Mouse (Mus musculus) G1E (cell line): Measurements from ENCODE around the gene Pkig. TPM values are rescaled to one million over a fixed set of nuclear protein-coding genes. Genes with fewer than 3 reads are reported as not detected.

Experiments
- ATAC-seq: 2 replicates; pipeline ENCODE4 v1.8.0; 2016; ENCODE audit warnings: mild to moderate bottlenecking; ENCODE audit not compliant: insufficient number of reproducible peaks, poor library complexity, low FRiP score, severe bottlenecking; ENCODE audit errors: extremely low read depth
- DNase-seq: peaks from one replicate; pipeline ENCODE4 v3.0.0; 2012; ENCODE audit warnings: low spot score
- H3K27me3 ChIP-seq: 2 replicates; pipeline ENCODE4 v1.6.1; 2012; ENCODE audit warnings: mild to moderate bottlenecking, low read length, inconsistent platforms; ENCODE audit not compliant: insufficient read depth
- H3K36me3 ChIP-seq: replicated peaks from 2 replicates; pipeline ENCODE3; 2012; ENCODE audit warnings: mild to moderate bottlenecking, inconsistent platforms
- H3K4me1 ChIP-seq: 2 replicates; pipeline ENCODE4 v1.6.1; 2012; ENCODE audit warnings: low read depth, low read length, inconsistent platforms, mixed read lengths; ENCODE audit not compliant: insufficient read depth
- H3K4me3 ChIP-seq: 2 replicates; pipeline ENCODE4 v1.5.1; 2012; ENCODE audit warnings: low read depth, mild to moderate bottlenecking, inconsistent platforms, low read length, moderate library complexity, mixed read lengths
- H3K9me3 ChIP-seq: replicated peaks from 2 replicates; pipeline ENCODE4 v1.6.1; 2012; ENCODE audit warnings: inconsistent platforms
- CTCF ChIP-seq: IDR thresholded peaks from 2 replicates; pipeline ENCODE4 v1.5.1; 2012; ENCODE audit warnings: low read depth, low read length, inconsistent platforms, mixed read lengths
- GATA1 ChIP-seq: IDR thresholded peaks from 2 replicates; pipeline ENCODE4 v1.6.1; 2012; ENCODE audit warnings: borderline replicate concordance, low read length, inconsistent platforms, mixed read lengths
- GATA2 ChIP-seq: IDR thresholded peaks from 2 replicates; pipeline ENCODE4 v1.6.1; 2012; ENCODE audit warnings: low read depth, low read length, inconsistent platforms, borderline replicate concordance
- POLR2AphosphoS5 ChIP-seq: IDR thresholded peaks from 2 replicates; pipeline ENCODE4 v1.6.1; 2012; ENCODE audit warnings: low read depth, low read length, inconsistent platforms; ENCODE audit not compliant: insufficient replicate concordance
- TAL1 ChIP-seq: conservative IDR thresholded peaks from 2 replicates; pipeline ENCODE4 v1.6.1; 2012; ENCODE audit warnings: low read depth, low read length, inconsistent platforms, mixed read lengths
- polyA plus RNA-seq: library from polyadenylated mRNA; stranded (reverse); fragments of >175 nt; gene quantifications from 2 replicates; pipeline ENCODE4 v1.2.3, GENCODE M21; 2012
- total RNA-seq, 2 experiments: library from RNA; stranded (forward) in 1 of 2; stranded (reverse) in 1 of 2; fragments of 200-1000 nt in 1 of 2; fragments of >200 nt in 1 of 2; fragmentation: Nextera tagmentation in 1 of 2; gene quantifications; 2 replicates each; pipeline ENCODE4 v1.2.3; 2014 to 2017

Gene Pkig
- total and polyA plus RNA-seq, 3 experiments, result 28.8 to 166 (median 47.9) TPM

DNA sequence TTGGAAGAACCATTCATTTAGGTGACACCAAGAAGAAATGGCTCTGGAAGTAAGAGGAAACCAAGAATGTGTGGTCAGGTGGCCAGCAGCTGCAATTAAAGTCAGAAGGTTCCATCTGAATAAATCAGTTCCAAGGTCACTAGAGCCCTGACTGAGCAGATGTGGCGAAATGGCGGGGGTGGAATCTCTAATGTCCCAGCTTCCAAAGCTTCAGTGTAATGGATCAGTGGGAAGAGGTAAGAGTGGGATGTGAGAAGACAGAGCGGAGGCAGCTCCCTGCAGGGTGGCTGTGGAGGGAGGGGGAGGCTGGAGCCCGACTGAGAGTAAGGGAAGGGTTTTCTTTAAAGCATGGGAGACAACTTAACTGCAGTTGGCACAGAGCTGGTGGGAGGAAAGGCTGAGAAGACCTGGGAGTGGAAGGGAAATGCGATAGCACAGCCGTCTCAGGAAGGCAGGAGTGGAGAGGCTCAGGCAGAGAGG is 3.2 kb downstream of the Pkig start:
- ATAC-seq (no peak), DNase-seq (no peak)
- peaks cover 39% of the 10 kb centered on the region for H3K36me3 ChIP-seq
- H3K27me3 ChIP-seq, result no peaks in the 10 kb centered on the region
- TF ChIP-seq GATA1, result no peak
- no peak for TF ChIP-seq GATA2
- TF ChIP-seq POLR2AphosphoS5, result no peak
- TF ChIP-seq CTCF, result no peak
- H3K4me1 ChIP-seq, result peaks cover 43% of the 10 kb centered on the region
- H3K4me3 ChIP-seq, result no peak overlapping the region
- H3K9me3 ChIP-seq, result no peaks in the 10 kb centered on the region

DNA sequence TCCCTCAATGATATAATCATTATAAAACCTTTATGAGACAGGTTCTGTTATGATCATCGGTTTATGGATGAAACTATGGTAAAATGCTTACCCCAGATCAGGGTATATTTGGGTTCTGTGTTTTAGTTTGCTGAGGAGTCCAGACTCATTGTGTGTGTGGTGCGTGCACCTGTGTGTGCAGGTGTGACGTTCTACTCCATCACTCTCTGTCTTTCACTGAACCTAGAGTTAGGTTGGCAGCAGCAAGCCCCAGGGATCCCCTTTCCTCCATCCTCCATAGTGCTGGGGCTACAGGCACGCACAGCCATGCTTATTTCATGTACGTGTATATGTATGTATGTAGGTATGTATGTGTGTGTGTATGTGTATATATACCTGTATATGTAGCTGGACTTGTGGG is 3.9 kb downstream of the Pkig start:
- DNase-seq (no peak), ATAC-seq (no peak)
- Histone ChIP-seq H3K4me3 (no peak overlapping the region; the same call in 1 of the 2 replicates), H3K36me3 (peaks cover 42% of the 10 kb centered on the region), H3K27me3 (no peaks in the 10 kb centered on the region), H3K9me3 (no peaks in the 10 kb centered on the region), H3K4me1 (peaks cover 43% of the 10 kb centered on the region)
- no peak for TF ChIP-seq POLR2AphosphoS5
- TF ChIP-seq GATA2, result no peak
- no peak for TF ChIP-seq TAL1
- TF ChIP-seq CTCF, result no peak
- no peak for TF ChIP-seq GATA1

DNA sequence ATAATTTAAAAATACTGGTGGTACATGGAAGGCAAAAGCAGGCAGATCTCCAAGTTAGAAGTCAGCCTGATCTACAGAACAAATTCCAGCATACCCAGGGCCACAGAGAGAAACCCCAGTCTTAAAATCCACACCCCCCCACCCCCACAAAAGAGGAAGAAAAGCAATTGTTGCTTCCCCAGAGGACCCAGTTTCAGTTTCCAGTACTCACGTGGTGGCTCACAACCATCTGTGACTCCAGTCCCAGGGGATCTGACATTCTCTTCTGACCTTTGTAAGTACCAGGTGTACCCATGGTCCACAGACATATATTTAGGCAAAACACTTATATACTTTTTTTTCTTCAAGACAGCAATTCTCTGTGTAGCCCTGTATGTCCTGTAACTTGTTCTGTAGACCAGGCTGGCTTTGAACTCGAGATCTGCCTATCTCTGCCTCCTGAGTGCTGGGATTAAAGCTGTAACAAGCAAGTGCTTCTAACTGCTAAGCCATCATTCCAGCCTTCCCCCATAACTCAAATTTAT is 4.6 kb downstream of the Pkig start:
- DNase-seq, result no peak
- no peak for ATAC-seq
- H3K4me3 ChIP-seq, result no peak overlapping the region
- no peaks in the 10 kb centered on the region for H3K9me3 ChIP-seq
- H3K27me3 ChIP-seq, result no peaks in the 10 kb centered on the region
- H3K36me3 ChIP-seq, result peaks cover 42% of the 10 kb centered on the region
- no peak for TF ChIP-seq GATA1
- TF ChIP-seq GATA2, result no peak
- no peak for TF ChIP-seq CTCF
- no peak for TF ChIP-seq POLR2AphosphoS5
- no peak for TF ChIP-seq TAL1
- H3K4me1 ChIP-seq, result peaks cover 38% of the 10 kb centered on the region

DNA sequence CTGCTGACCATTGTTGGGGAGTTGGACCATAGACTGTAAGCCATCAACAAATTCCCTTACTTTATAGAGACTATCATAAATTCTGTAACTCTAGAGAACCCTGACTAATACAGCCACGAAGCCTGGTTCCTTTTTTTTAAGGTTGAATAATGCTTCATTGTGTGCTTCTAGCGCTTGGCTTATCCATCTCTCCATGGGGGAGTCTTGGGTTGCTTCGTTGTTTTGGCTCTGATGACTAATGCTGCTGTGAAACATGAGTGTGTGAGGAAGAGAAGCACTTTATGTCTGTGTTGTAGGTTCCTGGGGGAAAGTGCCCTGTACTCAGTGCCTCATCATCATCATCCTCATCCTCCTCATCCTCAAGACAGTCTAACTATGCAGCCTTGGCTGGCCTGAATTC is 5.7 kb downstream of the Pkig start:
- H3K4me3 ChIP-seq, result no peak overlapping the region

DNA sequence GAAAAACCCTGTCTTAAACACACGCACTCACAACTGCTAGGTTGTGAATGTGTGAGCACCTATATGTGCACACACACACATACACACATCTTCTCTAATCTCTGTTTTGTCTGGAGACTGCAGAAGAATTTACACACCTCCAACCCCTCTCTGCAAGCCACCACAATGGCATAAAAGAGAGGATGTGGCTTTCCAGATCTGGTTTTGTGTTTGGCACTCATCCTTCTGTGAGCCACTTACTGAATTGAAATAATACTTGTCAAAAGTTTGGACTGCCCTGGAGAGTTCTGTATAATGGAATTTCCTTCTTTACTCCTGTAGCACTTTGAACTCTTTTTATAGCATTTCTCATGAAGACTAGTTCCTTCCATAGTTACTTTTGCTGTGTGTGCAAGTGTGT is 8.9 kb downstream of the Pkig start:
- peaks cover 18% of the 10 kb centered on the region for H3K4me1 ChIP-seq
- DNase-seq (no peak), ATAC-seq (no peak)
- no peaks in the 10 kb centered on the region for H3K27me3 ChIP-seq
- TF ChIP-seq GATA1, result no peak
- TF ChIP-seq GATA2, result no peak
- no peak for TF ChIP-seq TAL1
- no peak for TF ChIP-seq CTCF
- no peak for TF ChIP-seq POLR2AphosphoS5
- no peaks in the 10 kb centered on the region for H3K9me3 ChIP-seq
- H3K36me3 ChIP-seq, result peaks cover 32% of the 10 kb centered on the region
- no peak overlapping the region for H3K4me3 ChIP-seq

More for the DNA sequence above, 5.7 kb downstream of the Pkig start:
- Histone ChIP-seq H3K36me3 (peaks cover 44% of the 10 kb centered on the region), H3K27me3 (no peaks in the 10 kb centered on the region), H3K9me3 (no peaks in the 10 kb centered on the region), H3K4me1 (peaks cover 39% of the 10 kb centered on the region)
- DNase-seq (no peak), ATAC-seq (no peak)
- no peak for TF ChIP-seq CTCF
- TF ChIP-seq TAL1, result no peak
- TF ChIP-seq GATA1, result no peak
- TF ChIP-seq POLR2AphosphoS5, result no peak
- no peak for TF ChIP-seq GATA2

DNA sequence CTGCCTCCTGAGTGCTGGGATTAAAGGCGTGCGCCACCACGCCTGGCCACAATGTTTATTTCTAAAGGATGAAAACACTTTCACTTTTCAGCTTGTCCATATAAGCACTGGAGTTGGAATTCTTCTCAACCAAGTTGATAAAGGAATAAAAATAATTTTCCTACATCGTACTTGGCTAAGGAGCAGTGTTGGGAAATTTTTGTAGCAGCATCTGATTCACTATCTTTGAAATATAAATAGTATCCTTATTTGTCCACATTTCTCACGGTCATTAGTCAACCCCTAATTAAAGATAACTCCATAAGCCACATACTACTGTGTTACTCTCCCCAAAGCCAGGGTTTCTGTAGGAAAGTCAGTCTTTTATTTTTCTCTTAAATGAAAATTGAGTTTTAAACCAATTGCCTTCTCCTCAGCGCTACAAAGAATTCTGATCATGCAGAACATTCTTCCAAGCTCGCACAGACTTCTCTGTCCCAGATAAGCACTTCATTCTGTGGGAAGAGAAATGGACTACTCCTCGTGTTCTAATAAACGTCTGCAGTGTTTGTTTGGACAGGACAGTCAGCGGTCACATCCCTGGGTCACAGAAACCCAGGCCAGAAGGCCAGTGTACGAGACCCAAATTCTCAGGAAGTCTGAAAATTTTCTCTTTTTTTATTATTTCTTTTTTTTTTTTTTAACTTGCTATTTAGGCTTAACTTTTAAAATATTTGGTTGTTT is 12.8 kb downstream of the Pkig start:
- Histone ChIP-seq H3K36me3 (peaks cover 26% of the 10 kb centered on the region), H3K4me1 (peaks cover 7% of the 10 kb centered on the region), H3K9me3 (no peaks in the 10 kb centered on the region), H3K27me3 (no peaks in the 10 kb centered on the region), H3K4me3 (no peak overlapping the region)
- DNase-seq (no peak), ATAC-seq (no peak)
- no peak for TF ChIP-seq CTCF
- no peak for TF ChIP-seq GATA2
- no peak for TF ChIP-seq GATA1
- no peak for TF ChIP-seq POLR2AphosphoS5
- TF ChIP-seq TAL1, result no peak
